8 mouse cellular contexts compared by ENCODE assay signal in the genomic region with DNA sequence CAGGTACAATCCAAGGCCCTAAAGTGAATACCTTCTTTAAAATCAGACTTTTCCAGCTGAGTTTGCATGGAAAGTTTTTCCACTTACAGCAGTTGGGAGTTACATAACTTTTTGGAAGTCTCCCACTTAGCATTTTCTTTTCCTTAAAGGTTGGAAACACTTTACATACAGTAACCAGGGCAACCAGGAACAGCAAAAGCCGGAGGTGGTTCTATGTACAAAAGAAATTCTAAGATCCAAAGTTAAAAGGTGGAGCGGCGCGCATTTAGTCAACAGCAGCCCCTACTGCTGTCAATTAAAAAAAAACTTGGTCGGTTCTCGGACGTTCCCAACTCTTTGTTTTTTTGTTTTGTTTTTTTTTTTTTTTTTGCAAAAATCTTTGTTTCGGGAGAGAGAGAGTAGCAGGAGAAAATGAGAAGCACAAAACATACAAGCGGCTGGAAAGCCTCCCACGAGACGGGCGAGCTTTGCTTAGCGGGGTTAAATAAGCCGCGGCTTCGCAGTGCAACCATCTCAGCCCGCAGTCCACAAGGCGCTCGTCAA. TPM values are rescaled to one million over a fixed set of nuclear protein-coding genes. Genes with fewer than 3 reads are reported as not detected.
A peak's percentile ranks its signal among the peaks of the same experiment; 100 is the strongest.
DNase-seq lines count a peak whose midpoint lies in the region; ATAC-seq and TF ChIP-seq lines count a peak whose summit lies in the region.

No protein-coding gene starts in this region.

- no peak for ATAC-seq in heart, embryonic 16.5 days (replicated peaks; ENCODE audit: extremely low read depth, insufficient read depth, low FRiP score)
- peak; percentile 81 for ATAC-seq in erythroid progenitor cell, adult 5-6 weeks (replicated peaks; ENCODE audit: low FRiP score, poor library complexity, severe bottlenecking)
- ATAC-seq in midbrain, embryonic 15.5 days (replicated peaks) = no peak

- WGBS in heart, embryonic 16.5 days = 0% methylated on average over 19 of the region's 19 CpGs
- WGBS in midbrain, embryonic 15.5 days = under 1% methylated on average over 19 of the region's 19 CpGs

- H3K27me3 ChIP-seq in heart, embryonic 16.5 days (ENCODE audit: control insufficient read depth, insufficient read depth, low read length) = no peaks in the 10 kb centered on the region
- H3K27me3 ChIP-seq in MEL (ENCODE audit: control insufficient read depth in 1 of 2, insufficient read depth in 2 of 2, low read length in 2 of 2) = no peaks in the 10 kb centered on the region
- H3K27me3 ChIP-seq in midbrain, embryonic 15.5 days (replicated peaks) = no peaks in the 10 kb centered on the region

- H3K4me3 ChIP-seq in heart, embryonic 16.5 days (ENCODE audit: low read length) = peak overlapping the region; percentile 79
- peak overlapping the region; percentile 68 to 93 for H3K4me3 ChIP-seq in MEL (ENCODE audit: control insufficient read depth in 1 of 2, insufficient read depth in 1 of 2, low read depth in 2 of 2, low read length in 2 of 2)
- peak overlapping the region; percentile 74 for H3K4me3 ChIP-seq in midbrain, embryonic 15.5 days

- TF ChIP-seq EP300 in MEL (IDR thresholded peaks at IDR 0.05; ENCODE audit: low read depth in 1 of 2, low read length in 2 of 2) = no peak

- peak overlapping the region; percentile 85 for H3K27ac ChIP-seq in heart, embryonic 16.5 days (ENCODE audit: low read length)
- peak overlapping the region; percentile 82 for H3K27ac ChIP-seq in MEL (ENCODE audit: control insufficient read depth, low read depth, low read length)
- H3K27ac ChIP-seq in midbrain, embryonic 15.5 days = peak overlapping the region; percentile 91

- no peak for DNase-seq in heart, adult 18-20 months
- peak; percentile 48 for DNase-seq in MEL (ENCODE audit: low read depth, low spot score)
- DNase-seq in kidney, postnatal 25 days = peak; percentile 12 to 48
- DNase-seq in cerebellum, adult 11 months = no peak
- DNase-seq in thymus, adult 18-20 months = no peak

- no peak for TF ChIP-seq POLR2A in MEL (IDR thresholded peaks at IDR 0.05; ENCODE audit: control insufficient read depth in 1 of 2, insufficient read depth in 1 of 2, low read depth in 1 of 2, low read length in 2 of 2, poor library complexity in 1 of 2)

- H3K4me1 ChIP-seq in heart, embryonic 16.5 days (ENCODE audit: control insufficient read depth, insufficient read depth, low read length) = peaks cover 10% of the 10 kb centered on the region
- peaks cover 0 to 7% of the 10 kb centered on the region in 2 experiments; a peak in 2 of 4 replicates for H3K4me1 ChIP-seq in MEL (ENCODE audit: control insufficient read depth in 1 of 2, insufficient read depth in 2 of 2, low read length in 2 of 2)
- peaks cover 13% of the 10 kb centered on the region for H3K4me1 ChIP-seq in midbrain, embryonic 15.5 days

- TF ChIP-seq CTCF in MEL (IDR thresholded peaks at IDR 0.05 in 2 of 3, conservative IDR thresholded peaks at IDR 0.05 in 1 of 3; ENCODE audit: control insufficient read depth in 1 of 3, insufficient read depth in 1 of 3, low read depth in 2 of 3, low read length in 3 of 3, poor library complexity in 1 of 3, severe bottlenecking in 1 of 3) = no peak

- H3K9me3 ChIP-seq in heart, embryonic 16.5 days (replicated peaks; ENCODE audit: control insufficient read depth, low read length) = no peaks in the 10 kb centered on the region
- H3K9me3 ChIP-seq in MEL (replicated peaks; ENCODE audit: insufficient read depth, low read length) = no peaks in the 10 kb centered on the region
- no peaks in the 10 kb centered on the region for H3K9me3 ChIP-seq in midbrain, embryonic 15.5 days

- H3K36me3 ChIP-seq in heart, embryonic 16.5 days (ENCODE audit: control insufficient read depth, insufficient read depth) = peaks cover 12% of the 10 kb centered on the region
- H3K36me3 ChIP-seq in MEL (ENCODE audit: control insufficient read depth in 1 of 2, insufficient read depth in 2 of 2, low read length in 2 of 2) = peaks cover 15 to 23% of the 10 kb centered on the region in 2 experiments
- peaks cover 10% of the 10 kb centered on the region; the same call in 1 of the 2 replicates for H3K36me3 ChIP-seq in midbrain, embryonic 15.5 days (replicated peaks)

- peak overlapping the region; percentile 96 for H3K9ac ChIP-seq in heart, embryonic 16.5 days (ENCODE audit: low read length)
- H3K9ac ChIP-seq in MEL (ENCODE audit: control insufficient read depth, low read depth, low read length, poor library complexity, severe bottlenecking) = peak overlapping the region; percentile 96
- H3K9ac ChIP-seq in midbrain, embryonic 15.5 days = peak overlapping the region; percentile 81

- peaks cover 35% of the 10 kb centered on the region for H3K79me2 ChIP-seq in MEL (ENCODE audit: control insufficient read depth, insufficient read depth, low read length, poor library complexity)

- peak overlapping the region; percentile 80 for H3K4me2 ChIP-seq in heart, embryonic 16.5 days (ENCODE audit: low read depth, low read length)
- peak overlapping the region; percentile 65 for H3K4me2 ChIP-seq in midbrain, embryonic 15.5 days

- TF ChIP-seq RAD21 in MEL (IDR thresholded peaks at IDR 0.05; ENCODE audit: low read depth, low read length) = no peak; the same call in 1 of the 2 replicates

TF ChIP-seq in MEL, 35 proteins besides CTCF, POLR2A, EP300 and RAD21 (continues in another document):
- no peak for TF ChIP-seq ZKSCAN1 (IDR thresholded peaks at IDR 0.05; ENCODE audit: low read depth, low read length)
- no peak for TF ChIP-seq NRF1 (IDR thresholded peaks at IDR 0.05; ENCODE audit: insufficient read depth, low read depth, low read length, poor library complexity, severe bottlenecking)
- TF ChIP-seq USF2 (IDR thresholded peaks at IDR 0.05; ENCODE audit: borderline replicate concordance in 1 of 2, insufficient read depth in 1 of 2, low read depth in 1 of 2, low read length in 2 of 2) = no peak
- TF ChIP-seq MXI1 (IDR thresholded peaks at IDR 0.05; ENCODE audit: low read depth, low read length) = peak; percentile 17; the same call in 1 of the 2 replicates
- TF ChIP-seq MYC (IDR thresholded peaks at IDR 0.05; ENCODE audit: low read depth, low read length) = peak; percentile 41; the same call in 1 of the 2 replicates
- no peak for TF ChIP-seq MYB (IDR thresholded peaks at IDR 0.05; ENCODE audit: low read depth, low read length)
- TF ChIP-seq CHD1 (IDR thresholded peaks at IDR 0.05; ENCODE audit: low read depth, low read length) = peak; percentile 96
- no peak for TF ChIP-seq ZMIZ1 (IDR thresholded peaks at IDR 0.05; ENCODE audit: low read depth, low read length)

RNA-seq across cellular contexts. Expression of a gene that starts 0.6 kb away (rescaled TPM):
- 76.5 and 88.9 TPM in 2 replicates for polyA plus RNA-seq in heart, embryonic 16.5 days (2015; fragmentation: Nextera tagmentation; extraction: Ambion mirVana)
- 10 to 100 TPM; 43.2 to 46.5 TPM for total RNA-seq in heart, adult 18-20 months (2021)
- total RNA-seq in MEL (2012; rRNA removed) = 88.1 and 108 TPM in 2 replicates
- polyA plus RNA-seq in MEL (2012; ENCODE audit: insufficient read depth in 1 of 2, insufficient read length in 2 of 2, low read depth in 1 of 2, low replicate concordance in 2 of 2, missing spikeins in 1 of 2) = 10 to 100 TPM; 40.8 to 92.1 TPM
- 15.9 and 34.6 TPM in 2 replicates for total RNA-seq in erythroid progenitor cell, adult 5-6 weeks (2015; ENCODE audit: low replicate concordance)
- total RNA-seq in erythroid progenitor cell, adult 5-6 weeks (2017; ENCODE audit: low replicate concordance) = 47.5 and 55.0 TPM in 2 replicates
- 103 and 106 TPM in 2 replicates for polyA plus RNA-seq in midbrain, embryonic 15.5 days (2015; fragmentation: Nextera tagmentation; extraction: Ambion mirVana)

RNA-seq across cellular contexts. Expression of a gene that starts 23.0 kb away (rescaled TPM):
- polyA plus RNA-seq in heart, embryonic 16.5 days (2015; fragmentation: Nextera tagmentation; extraction: Ambion mirVana) = not detected in 2 replicates
- total RNA-seq in heart, adult 18-20 months (2021) = not detected
- not detected in 2 replicates for total RNA-seq in MEL (2012; rRNA removed)
- polyA plus RNA-seq in MEL (2012; ENCODE audit: insufficient read depth in 1 of 2, insufficient read length in 2 of 2, low read depth in 1 of 2, low replicate concordance in 2 of 2, missing spikeins in 1 of 2) = not detected
- total RNA-seq in erythroid progenitor cell, adult 5-6 weeks (2015; ENCODE audit: low replicate concordance) = not detected in 2 replicates
- total RNA-seq in erythroid progenitor cell, adult 5-6 weeks (2017; ENCODE audit: low replicate concordance) = not detected in 2 replicates
- not detected in 2 replicates for polyA plus RNA-seq in midbrain, embryonic 15.5 days (2015; fragmentation: Nextera tagmentation; extraction: Ambion mirVana)

RNA-seq across cellular contexts. Expression of a gene that starts 27.7 kb away (rescaled TPM):
- polyA plus RNA-seq in heart, embryonic 16.5 days (2015; fragmentation: Nextera tagmentation; extraction: Ambion mirVana) = 33.9 and 37.5 TPM in 2 replicates
- 10 to 100 TPM in 1 of 2 experiments, 1 to 10 TPM in 1; 9.8 to 10.6 TPM for total RNA-seq in heart, adult 18-20 months (2021)
- 31.4 and 41.4 TPM in 2 replicates for total RNA-seq in MEL (2012; rRNA removed)
- polyA plus RNA-seq in MEL (2012; ENCODE audit: insufficient read depth in 1 of 2, insufficient read length in 2 of 2, low read depth in 1 of 2, low replicate concordance in 2 of 2, missing spikeins in 1 of 2) = 10 to 100 TPM in 1 of 2 experiments, not detected in 1; 48.9 TPM
- 7.2 and 20.5 TPM in 2 replicates for total RNA-seq in erythroid progenitor cell, adult 5-6 weeks (2015; ENCODE audit: low replicate concordance)
- total RNA-seq in erythroid progenitor cell, adult 5-6 weeks (2017; ENCODE audit: low replicate concordance) = 18.0 and 19.9 TPM in 2 replicates
- polyA plus RNA-seq in midbrain, embryonic 15.5 days (2015; fragmentation: Nextera tagmentation; extraction: Ambion mirVana) = 39.0 and 47.3 TPM in 2 replicates

RNA-seq across cellular contexts. Expression of a gene that starts 27.8 kb away (rescaled TPM):
- 217 and 223 TPM in 2 replicates for polyA plus RNA-seq in heart, embryonic 16.5 days (2015; fragmentation: Nextera tagmentation; extraction: Ambion mirVana)
- 100 to 1,000 TPM; 148 to 166 TPM for total RNA-seq in heart, adult 18-20 months (2021)
- 166 and 174 TPM in 2 replicates for total RNA-seq in MEL (2012; rRNA removed)
- polyA plus RNA-seq in MEL (2012; ENCODE audit: insufficient read depth in 1 of 2, insufficient read length in 2 of 2, low read depth in 1 of 2, low replicate concordance in 2 of 2, missing spikeins in 1 of 2) = 100 to 1,000 TPM in 1 of 2 experiments, not detected in 1; 182 TPM
- total RNA-seq in erythroid progenitor cell, adult 5-6 weeks (2015; ENCODE audit: low replicate concordance) = 16.3 and 35.7 TPM in 2 replicates
- total RNA-seq in erythroid progenitor cell, adult 5-6 weeks (2017; ENCODE audit: low replicate concordance) = 3.3 and 34.5 TPM in 2 replicates
- polyA plus RNA-seq in midbrain, embryonic 15.5 days (2015; fragmentation: Nextera tagmentation; extraction: Ambion mirVana) = 222 and 229 TPM in 2 replicates

RNA-seq across cellular contexts. Expression of a gene that starts 42.6 kb away (rescaled TPM):
- not detected in 2 replicates for polyA plus RNA-seq in heart, embryonic 16.5 days (2015; fragmentation: Nextera tagmentation; extraction: Ambion mirVana)
- not detected for total RNA-seq in heart, adult 18-20 months (2021)
- not detected in 2 replicates for total RNA-seq in MEL (2012; rRNA removed)
- under 1 TPM in 1 of 2 experiments, not detected in 1; 0.07 TPM for polyA plus RNA-seq in MEL (2012; ENCODE audit: insufficient read depth in 1 of 2, insufficient read length in 2 of 2, low read depth in 1 of 2, low replicate concordance in 2 of 2, missing spikeins in 1 of 2)
- total RNA-seq in erythroid progenitor cell, adult 5-6 weeks (2015; ENCODE audit: low replicate concordance) = not detected in 2 replicates
- not detected in 2 replicates for total RNA-seq in erythroid progenitor cell, adult 5-6 weeks (2017; ENCODE audit: low replicate concordance)
- not detected in 2 replicates for polyA plus RNA-seq in midbrain, embryonic 15.5 days (2015; fragmentation: Nextera tagmentation; extraction: Ambion mirVana)

Comparison
In these comparisons a context has a peak if more than half of its experiments do, and no peak if none do; other contexts are left out.
1. DNase-seq: peak in MEL (single experiment) and kidney, postnatal 25 days (2 of 2); none in heart, adult 18-20 months (0 of 2), cerebellum, adult 11 months (single experiment) and thymus, adult 18-20 months (0 of 2).
2. Peak in every context shown above with its lines, with median percentiles within 50 percentile points of each other: H3K27ac ChIP-seq, H3K4me3 ChIP-seq and H3K9ac ChIP-seq.